Mouse (Mus musculus): ENCODE measurements around the gene Tpi1. TPM values are rescaled to one million over a fixed set of nuclear protein-coding genes. Genes with fewer than 3 reads are reported as not detected.
"Not testable (repeated sequence)": the region's sequence is repeated elsewhere in the genome, so short reads cannot be mapped to it uniquely, and the experiment has no call there.

Tpi1 gene
- polyA plus RNA-seq, 1 experiment from 2014 or later, result 343 TPM

- H3K27me3 ChIP-seq, result no peaks in the 10 kb centered on the region
- H3K36me3 ChIP-seq, result peaks cover 51% of the 10 kb centered on the region
- 0% methylated on average over 18 of the region's 18 CpGs for WGBS
- H3K4me1 ChIP-seq (replicated peaks), result peaks cover 51% of the 10 kb centered on the region
- peak overlapping the region; percentile 63 for H3K4me3 ChIP-seq (replicated peaks)
- peak overlapping the region; percentile 83 for H3K27ac ChIP-seq
- ATAC-seq, result peak; percentile 69
- H3K9ac ChIP-seq (replicated peaks), result peak overlapping the region; percentile 80
- no peaks in the 10 kb centered on the region for H3K9me3 ChIP-seq
- H3K4me2 ChIP-seq (replicated peaks), result peak overlapping the region; percentile 88
Observed at GRCm38 (mm10) chr6:124813496-124813895, 600 bp downstream of the Tpi1 start.

DNA sequence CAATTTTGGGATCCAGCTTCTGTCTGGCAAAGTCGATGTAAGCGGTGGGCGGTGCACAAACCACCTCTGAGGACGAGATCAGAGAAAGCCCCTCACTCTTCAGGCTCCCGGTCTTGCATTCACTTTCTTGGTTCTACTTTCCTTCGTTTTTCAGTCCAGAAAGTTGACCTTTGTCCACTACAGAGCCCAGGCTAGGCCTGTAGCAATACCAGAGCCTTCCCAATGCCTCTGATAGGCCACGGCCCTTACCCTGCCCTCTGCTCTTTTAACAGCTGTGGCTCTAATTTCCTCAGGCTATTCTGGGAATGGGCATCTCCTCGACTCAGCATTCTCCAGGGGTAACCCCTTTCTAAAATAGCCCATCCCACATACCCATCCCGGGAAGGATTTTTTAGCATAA, 1.2 kb downstream of the Tpi1 start:
- WGBS, result 17% methylated on average over 9 of the region's 9 CpGs
- ATAC-seq, result no peak
- peaks cover 56% of the 10 kb centered on the region for H3K4me1 ChIP-seq (replicated peaks)

GRCm38 (mm10) chr6:124811701-124812560, 2.2 kb downstream of the Tpi1 start:
- peak overlapping the region; percentile 80; the same call in 1 of the 2 replicates for H3K9ac ChIP-seq (replicated peaks)

More for the DNA sequence above, 1.2 kb downstream of the Tpi1 start:
- Histone ChIP-seq H3K9me3 (no peaks in the 10 kb centered on the region), H3K9ac (replicated peaks) (peak overlapping the region; percentile 80), H3K27ac (peak overlapping the region; percentile 83), H3K27me3 (no peaks in the 10 kb centered on the region), H3K4me3 (replicated peaks) (peak overlapping the region; percentile 63), H3K36me3 (peaks cover 45% of the 10 kb centered on the region), H3K4me2 (replicated peaks) (peak overlapping the region; percentile 88)

GRCm38 (mm10) chr6:124811403-124811665, 2.8 kb downstream of the Tpi1 start:
- H3K4me3 ChIP-seq (replicated peaks), result no peak overlapping the region
- H3K36me3 ChIP-seq, result peaks cover 30% of the 10 kb centered on the region
- no peak overlapping the region for H3K9ac ChIP-seq (replicated peaks)
- 88% methylated on average over 4 of the region's 4 CpGs for WGBS
- peaks cover 61% of the 10 kb centered on the region for H3K4me1 ChIP-seq (replicated peaks)
- no peaks in the 10 kb centered on the region for H3K27me3 ChIP-seq
- ATAC-seq, result no peak
- no peak overlapping the region for H3K27ac ChIP-seq
- no peaks in the 10 kb centered on the region for H3K9me3 ChIP-seq
- H3K4me2 ChIP-seq (replicated peaks), result no peak overlapping the region

More at GRCm38 (mm10) chr6:124811701-124812560, 2.2 kb downstream of the Tpi1 start:
- peak overlapping the region; percentile 88 for H3K4me2 ChIP-seq (replicated peaks)
- 87% methylated on average over 24 of the region's 24 CpGs for WGBS
- peaks cover 56% of the 10 kb centered on the region for H3K4me1 ChIP-seq (replicated peaks)
- H3K27ac ChIP-seq, result no peak overlapping the region
- H3K36me3 ChIP-seq, result peaks cover 36% of the 10 kb centered on the region
- ATAC-seq, result no peak
- no peaks in the 10 kb centered on the region for H3K27me3 ChIP-seq
- H3K9me3 ChIP-seq, result no peaks in the 10 kb centered on the region
- H3K4me3 ChIP-seq (replicated peaks), result peak overlapping the region; percentile 63

DNA sequence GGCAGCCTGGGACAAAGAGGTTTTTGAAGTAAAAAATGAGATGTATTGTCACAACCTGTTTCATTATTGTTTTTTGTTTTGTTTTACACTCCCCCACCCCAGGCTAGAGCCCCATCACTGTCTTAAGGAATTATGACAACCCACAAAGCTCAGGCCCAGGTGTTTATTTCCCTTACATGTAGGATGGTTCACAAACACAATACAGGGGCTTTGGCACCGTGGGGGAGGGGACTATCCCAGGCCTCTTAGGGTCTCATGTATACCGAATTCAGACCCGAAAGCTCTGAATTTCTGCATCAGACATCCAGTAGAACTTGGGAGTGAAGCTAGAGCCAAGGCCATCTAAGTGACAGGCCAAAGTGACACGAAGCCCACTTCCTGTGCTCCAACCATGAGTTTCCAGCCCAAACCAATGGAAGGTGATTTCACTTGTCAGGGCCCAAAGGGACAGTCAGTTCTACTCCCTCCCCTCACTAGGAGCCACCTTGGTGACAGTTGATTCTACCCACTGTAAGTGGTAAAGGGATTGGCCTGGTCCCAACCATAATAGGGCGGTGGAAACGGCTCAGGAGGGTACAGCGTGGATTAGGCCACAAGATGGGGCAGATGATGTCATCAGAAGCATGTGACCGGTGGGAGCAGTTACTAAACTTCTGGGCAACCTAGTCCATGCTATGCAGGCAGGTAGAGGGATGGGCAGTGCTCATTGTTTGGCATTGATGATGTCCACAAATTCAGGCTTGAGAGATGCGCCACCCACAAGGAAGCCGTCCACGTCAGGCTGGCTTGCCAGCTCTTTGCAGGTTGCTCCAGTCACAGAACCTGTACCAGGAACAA, 3.3 kb downstream of the Tpi1 start:
- not testable (repeated sequence) for H3K27me3 ChIP-seq; ATAC-seq; H3K4me3 ChIP-seq (replicated peaks); H3K4me2 ChIP-seq (replicated peaks); H3K9me3 ChIP-seq; H3K27ac ChIP-seq; H3K9ac ChIP-seq (replicated peaks)
- WGBS, result 86% methylated on average over 11 of the region's 11 CpGs
- H3K4me1 ChIP-seq (replicated peaks), result peaks cover 67% of the 10 kb centered on the region
- peaks cover 24% of the 10 kb centered on the region for H3K36me3 ChIP-seq

GRCm38 (mm10) chr6:124809775-124810538, 4.1 kb downstream of the Tpi1 start:
- peak; percentile 1; the same call in 1 of the 2 replicates for ATAC-seq
- Histone ChIP-seq H3K27me3 (no peaks in the 10 kb centered on the region), H3K4me3 (replicated peaks) (peak overlapping the region; percentile 54), H3K27ac (peak overlapping the region; percentile 74), H3K9ac (replicated peaks) (peak overlapping the region; percentile 71), H3K36me3 (peaks cover 16% of the 10 kb centered on the region), H3K9me3 (no peaks in the 10 kb centered on the region), H3K4me1 (replicated peaks) (peaks cover 72% of the 10 kb centered on the region), H3K4me2 (replicated peaks) (peak overlapping the region; percentile 96)
- 44% methylated on average over 14 of the region's 14 CpGs for WGBS

- under 1% methylated on average over 35 of the region's 35 CpGs for WGBS
- Histone ChIP-seq H3K27ac (peak overlapping the region; percentile 74), H3K9me3 (no peaks in the 10 kb centered on the region), H3K4me3 (replicated peaks) (peak overlapping the region; percentile 54), H3K9ac (replicated peaks) (peak overlapping the region; percentile 71), H3K4me2 (replicated peaks) (peak overlapping the region; percentile 96), H3K4me1 (replicated peaks) (peaks cover 64% of the 10 kb centered on the region), H3K27me3 (no peaks in the 10 kb centered on the region), H3K36me3 (peaks cover 14% of the 10 kb centered on the region)
- peak; percentile 14 for ATAC-seq
Observed at GRCm38 (mm10) chr6:124809052-124809774, 4.9 kb downstream of the Tpi1 start.

- peak; percentile 31 for ATAC-seq
- Histone ChIP-seq H3K4me2 (replicated peaks) (peak within 1 kb of the TSS; percentile 96), H3K9me3 (no peaks in the 10 kb centered on the region), H3K4me3 (replicated peaks) (peak within 1 kb of the TSS; percentile 54), H3K36me3 (peaks cover 14% of the 10 kb centered on the region), H3K4me1 (replicated peaks) (peaks cover 60% of the 10 kb centered on the region), H3K27me3 (no peaks in the 10 kb centered on the region), H3K9ac (replicated peaks) (peak within 1 kb of the TSS; percentile 71), H3K27ac (peak within 1 kb of the TSS; percentile 74)
- 4% methylated on average over 29 of the region's 29 CpGs for WGBS
Observed at GRCm38 (mm10) chr6:124808358-124809012, 5.6 kb downstream of the Tpi1 start, which contains the start of gene Spsb2. Spsb2 (plus strand) TSS chr6:124808661.

DNA sequence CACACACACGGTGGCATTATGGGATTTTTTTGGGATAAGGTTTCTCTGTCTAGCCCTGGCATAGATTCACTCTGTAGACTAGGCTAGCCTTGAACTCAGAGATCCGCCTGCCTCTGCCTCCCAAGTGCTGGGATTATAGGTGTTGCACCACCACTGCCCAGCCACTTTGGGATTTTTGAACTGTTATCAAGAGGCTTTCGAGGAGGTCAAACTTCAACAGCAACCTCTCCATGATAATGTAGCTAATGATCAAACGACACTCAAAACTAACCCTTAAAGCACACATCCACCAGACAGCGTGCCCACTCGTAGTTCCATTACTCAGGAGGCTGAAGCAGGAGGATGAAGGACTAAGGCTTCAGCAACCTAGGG, 6.1 kb downstream of the Tpi1 start:
- WGBS, result 87% methylated on average over 6 of the region's 6 CpGs
- H3K27me3 ChIP-seq, result no peaks in the 10 kb centered on the region
- peak overlapping the region; percentile 54; the same call in 1 of the 2 replicates for H3K4me3 ChIP-seq (replicated peaks)
- no peak for ATAC-seq
- H3K9me3 ChIP-seq, result no peaks in the 10 kb centered on the region
- peak overlapping the region; percentile 96 for H3K4me2 ChIP-seq (replicated peaks)
- peaks cover 14% of the 10 kb centered on the region for H3K36me3 ChIP-seq
- peak overlapping the region; percentile 74; the same call in 1 of the 2 replicates for H3K27ac ChIP-seq
- H3K4me1 ChIP-seq (replicated peaks), result peaks cover 55% of the 10 kb centered on the region
- H3K9ac ChIP-seq (replicated peaks), result no peak overlapping the region

DNA sequence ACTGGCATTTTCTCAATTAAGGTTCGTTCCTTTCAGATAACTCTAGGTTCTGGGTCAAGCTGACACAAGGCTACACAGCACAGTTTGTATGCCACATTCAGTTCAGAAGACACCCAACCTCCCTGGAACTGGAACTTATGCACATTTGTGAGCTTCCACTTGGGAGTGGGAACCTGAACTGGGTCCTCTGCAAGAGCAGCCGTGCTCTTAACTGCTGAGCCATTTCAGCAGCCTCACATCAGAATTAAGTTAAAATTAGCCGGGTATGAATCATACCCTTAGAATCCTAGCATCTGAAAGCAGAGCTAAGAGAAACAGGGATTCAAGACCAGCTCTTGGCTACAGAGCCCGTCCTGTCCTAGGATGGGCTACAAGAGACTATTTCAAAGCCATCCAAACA, 6.7 kb downstream of the Tpi1 start:
- no peak overlapping the region for H3K4me2 ChIP-seq (replicated peaks)
- H3K9me3 ChIP-seq, result no peaks in the 10 kb centered on the region
- no peak overlapping the region for H3K9ac ChIP-seq (replicated peaks)
- H3K27ac ChIP-seq, result no peak overlapping the region
- no peak for ATAC-seq
- H3K27me3 ChIP-seq, result peaks cover 3% of the 10 kb centered on the region
- H3K4me1 ChIP-seq (replicated peaks), result peaks cover 49% of the 10 kb centered on the region
- no peak overlapping the region for H3K4me3 ChIP-seq (replicated peaks)
- peaks cover 12% of the 10 kb centered on the region for H3K36me3 ChIP-seq
- WGBS, result 94% methylated on average over 4 of the region's 4 CpGs

All from midbrain, embryonic 13.5 days (tissue).